Mouse (Mus musculus) CH12.LX (cell line): Measurements from ENCODE around the gene Ryr1. TPM values are rescaled to one million over a fixed set of nuclear protein-coding genes. Genes with fewer than 3 reads are reported as not detected.

Experiments
- DNase-seq: peaks from one replicate; pipeline ENCODE4 v3.0.0-alpha.2; 2013; ENCODE audit errors: extremely low read depth
- H3K27ac ChIP-seq: 2 replicates; pipeline ENCODE4 v1.5.1; 2012; ENCODE audit warnings: low read depth, mild to moderate bottlenecking, control low read depth, moderate library complexity; ENCODE audit not compliant: insufficient read depth
- H3K27me3 ChIP-seq: replicated peaks from 2 replicates; pipeline ENCODE3; 2012; ENCODE audit warnings: inconsistent platforms
- H3K36me3 ChIP-seq, 2 experiments: replicated peaks in 1 of 2; 2 replicates each; pipeline versions ENCODE3 to v1.6.1; 2012; ENCODE audit warnings: inconsistent platforms in 1 of 2, low read length in 1 of 2, mild to moderate bottlenecking in 1 of 2, mixed read lengths in 1 of 2, moderate library complexity in 1 of 2; ENCODE audit not compliant: control insufficient read depth in 1 of 2, insufficient read depth in 1 of 2
- H3K4me1 ChIP-seq, 2 experiments: 2 replicates each; pipeline ENCODE4 v1.6.1; 2012; ENCODE audit warnings: inconsistent platforms in 1 of 2, moderate library complexity in 1 of 2; ENCODE audit not compliant: insufficient read depth in 2 of 2, control insufficient read depth in 1 of 2
- H3K4me2 ChIP-seq: 2 replicates; pipeline ENCODE4 v1.6.1; 2012; ENCODE audit warnings: low read depth, mild to moderate bottlenecking, control low read depth; ENCODE audit not compliant: poor library complexity, insufficient read depth, severe bottlenecking
- H3K4me3 ChIP-seq, 3 experiments: fragments of 150-350 bp in 1 of 3; sonication (generic) in 1 of 3; replicated peaks in 1 of 3; 2 replicates each; pipeline versions ENCODE3 to v1.5.1; 2011 to 2012; ENCODE audit warnings: low read depth in 2 of 3, low read length in 2 of 3, mild to moderate bottlenecking in 2 of 3, moderate library complexity in 2 of 3, control low read depth in 1 of 3, improper control_type of control experiment in 1 of 3, inconsistent platforms in 1 of 3, mixed read lengths in 1 of 3; ENCODE audit not compliant: poor library complexity in 1 of 3
- H3K79me2 ChIP-seq: replicated peaks from 2 replicates; pipeline ENCODE4 v1.6.1; 2012; ENCODE audit warnings: mild to moderate bottlenecking, moderate library complexity; ENCODE audit not compliant: control insufficient read depth, poor library complexity, insufficient read depth, severe bottlenecking; ENCODE audit errors: extremely low read depth
- H3K9ac ChIP-seq: 2 replicates; pipeline ENCODE4 v1.6.1; 2012; ENCODE audit warnings: low read depth, mild to moderate bottlenecking, control low read depth, moderate library complexity; ENCODE audit not compliant: insufficient read depth
- H3K9me3 ChIP-seq: replicated peaks from 2 replicates; pipeline ENCODE3; 2012; ENCODE audit warnings: low read length, inconsistent platforms, mixed read lengths
- CHD1 ChIP-seq: IDR thresholded peaks from 2 replicates; pipeline ENCODE4 v1.6.1; 2012; ENCODE audit warnings: low read depth, low read length, improper control_type of control experiment, inconsistent platforms
- CHD2 ChIP-seq: IDR thresholded peaks from 2 replicates; pipeline ENCODE4 v1.6.1; 2011; ENCODE audit warnings: low read length, improper control_type of control experiment
- EP300 ChIP-seq: IDR thresholded peaks from 2 replicates; pipeline ENCODE4 v1.6.1; 2011; ENCODE audit warnings: low read length, improper control_type of control experiment
- HCFC1 ChIP-seq: IDR thresholded peaks from 2 replicates; pipeline ENCODE4 v1.6.1; 2012; ENCODE audit warnings: low read depth, mild to moderate bottlenecking, inconsistent platforms, low read length, improper control_type of control experiment
- IRF4 ChIP-seq: IDR thresholded peaks from 2 replicates; pipeline ENCODE4 v1.6.1; 2014; ENCODE audit warnings: low read depth, mild to moderate bottlenecking, inconsistent platforms, low read length, improper control_type of control experiment
- JUND ChIP-seq: conservative IDR thresholded peaks from 2 replicates; pipeline ENCODE4 v1.6.1; 2011; ENCODE audit warnings: low read depth, low read length, improper control_type of control experiment
- MAX ChIP-seq: IDR thresholded peaks from 2 replicates; pipeline ENCODE4 v1.6.1; 2011; ENCODE audit warnings: low read length, improper control_type of control experiment
- MAZ ChIP-seq: IDR thresholded peaks from 2 replicates; pipeline ENCODE4 v1.6.1; 2012; ENCODE audit warnings: low read depth, mild to moderate bottlenecking, inconsistent platforms, low read length, improper control_type of control experiment, moderate library complexity
- MEF2A ChIP-seq: IDR thresholded peaks from 2 replicates; pipeline ENCODE4 v1.6.1; 2014; ENCODE audit warnings: low read depth, mild to moderate bottlenecking, inconsistent platforms, low read length, improper control_type of control experiment, borderline replicate concordance
- MXI1 ChIP-seq: IDR thresholded peaks from 2 replicates; pipeline ENCODE4 v1.6.1; 2011; ENCODE audit warnings: mild to moderate bottlenecking, low read depth, low read length, improper control_type of control experiment
- MYC ChIP-seq: IDR thresholded peaks from 2 replicates; pipeline ENCODE4 v1.6.1; 2011; ENCODE audit warnings: low read depth, mild to moderate bottlenecking, improper control_type of control experiment, low read length
- NRF1 ChIP-seq: IDR thresholded peaks from 2 replicates; pipeline ENCODE4 v1.6.1; 2014; ENCODE audit warnings: low read depth, mild to moderate bottlenecking, inconsistent platforms, low read length, improper control_type of control experiment, moderate library complexity
- POLR2A ChIP-seq: IDR thresholded peaks from 2 replicates; pipeline ENCODE4 v1.6.1; 2011; ENCODE audit warnings: low read depth, mild to moderate bottlenecking, improper control_type of control experiment, low read length
- POLR2AphosphoS2 ChIP-seq: IDR thresholded peaks from 2 replicates; pipeline ENCODE4 v1.6.1; 2011; ENCODE audit warnings: low read depth, low read length, improper control_type of control experiment
- SMC3 ChIP-seq: IDR thresholded peaks from 2 replicates; pipeline ENCODE4 v1.6.1; 2011; ENCODE audit warnings: low read depth, low read length, improper control_type of control experiment
- ZC3H11A ChIP-seq: IDR thresholded peaks from 2 replicates; pipeline ENCODE4 v1.6.1; 2012; ENCODE audit warnings: low read depth, mild to moderate bottlenecking, inconsistent platforms, low read length, improper control_type of control experiment
- ZMIZ1 ChIP-seq: IDR thresholded peaks from 2 replicates; pipeline ENCODE4 v1.6.1; 2012; ENCODE audit warnings: low read depth, mild to moderate bottlenecking, inconsistent platforms, low read length, improper control_type of control experiment
- dilution Hi-C: fragments of 300-500 bp; cut with MboI; formaldehyde crosslinking; loops from 2 replicates; pipeline ENCODE4 v1.14.3; 2020; ENCODE audit warnings: low sequenced_read_pairs; ENCODE audit not compliant: extremely low pct_unique_long_range_greater_than_20kb, extremely low pct_ligation_motif_present
- in situ Hi-C: fragments of 300-500 bp; cut with MboI; formaldehyde crosslinking; loops from 3 replicates; pipeline ENCODE4 v1.14.3; 2019; ENCODE audit warnings: low sequenced_read_pairs, low pct_ligation_motif_present, low pct_unique_long_range_greater_than_20kb, mixed read lengths
- polyA plus RNA-seq: library from polyadenylated mRNA; unstranded; fragments of >175 nt; gene quantifications from 2 replicates; pipeline ENCODE4 v1.2.1, GENCODE M21; 2012; ENCODE audit warnings: low read depth; ENCODE audit not compliant: insufficient read length
- total RNA-seq, 2 experiments: library from RNA; depleted of rRNA; stranded (reverse); fragments of 300-350 nt in 1 of 2; fragments of >200 nt in 1 of 2; gene quantifications; 2 replicates each; pipeline ENCODE4 v1.2.3; 2012 to 2014

Gene Ryr1
- total and polyA plus RNA-seq, 3 experiments, result 0.43 to 1.1 (median 0.68) TPM

DNA sequence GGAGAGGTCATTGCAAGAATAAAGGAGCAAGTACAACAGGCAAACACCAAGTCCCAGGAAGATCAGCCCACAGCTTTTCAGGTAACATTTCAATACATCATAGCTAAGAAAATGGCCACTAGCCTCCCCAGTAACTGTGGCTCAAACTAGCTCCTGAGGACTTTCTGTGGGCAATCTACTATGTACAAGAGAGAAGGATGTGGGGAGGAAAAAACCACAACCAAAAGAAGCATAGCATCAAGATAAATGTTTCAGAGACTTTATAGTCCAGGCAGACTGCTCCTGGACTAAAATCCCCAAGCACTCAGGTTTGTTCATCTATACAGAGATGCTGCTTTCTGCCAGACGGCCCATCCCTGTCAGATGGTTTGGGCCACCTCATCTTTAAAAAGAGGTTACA is 168.7 kb downstream of the Ryr1 start:
- Histone ChIP-seq H3K27ac (no peak overlapping the region), H3K27me3 (no peaks in the 10 kb centered on the region), H3K4me1 (peaks cover 12 to 82% of the 10 kb centered on the region in 2 experiments), H3K36me3 (peaks cover 0 to 34% of the 10 kb centered on the region in 2 experiments), H3K9ac (no peak overlapping the region), H3K4me2 (no peak overlapping the region), H3K4me3 (no peak overlapping the region), H3K9me3 (no peaks in the 10 kb centered on the region), H3K79me2 (peaks cover 71% of the 10 kb centered on the region)
- in situ Hi-C loops, result no loop called here
- no peak for TF ChIP-seq MAX
- no peak for TF ChIP-seq MEF2A
- TF ChIP-seq NRF1, result no peak
- TF ChIP-seq SMC3, result no peak
- TF ChIP-seq ZC3H11A, result no peak
- no peak for TF ChIP-seq ZMIZ1
- no peak for TF ChIP-seq POLR2AphosphoS2
- no peak for TF ChIP-seq HCFC1
- TF ChIP-seq JUND, result no peak
- TF ChIP-seq MXI1, result no peak
- TF ChIP-seq EP300, result no peak
- TF ChIP-seq CHD1, result no peak
- dilution Hi-C loops, result no loop called here
- DNase-seq, result no peak

DNA sequence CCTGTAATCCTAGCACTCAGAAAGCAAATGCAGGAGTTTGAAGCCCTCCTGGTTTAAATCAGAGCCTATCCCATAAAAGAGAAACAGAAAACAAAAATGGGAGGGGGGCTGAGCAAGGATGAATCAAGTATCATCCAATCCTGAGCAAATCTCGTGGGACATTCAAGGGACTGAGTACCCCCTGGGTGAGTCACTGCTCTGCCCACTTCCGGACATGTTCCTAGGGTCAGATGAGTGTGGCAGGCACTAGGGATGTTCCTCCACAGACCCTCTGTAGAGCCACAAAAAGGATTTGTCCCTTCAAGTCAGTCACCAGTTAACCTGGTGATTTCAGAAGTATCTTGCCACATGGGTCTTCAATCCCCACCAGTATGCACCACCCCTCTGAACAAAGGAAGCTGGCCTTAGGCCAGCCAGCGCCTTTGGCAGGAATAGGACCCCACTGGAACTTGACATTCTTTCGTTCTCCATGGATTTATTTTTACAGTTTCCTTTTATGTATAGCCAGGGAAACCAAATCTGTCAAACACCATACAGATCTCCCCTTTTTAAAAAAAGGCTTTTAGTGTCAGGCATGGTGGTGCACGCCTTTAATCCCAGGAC is 169.6 kb downstream of the Ryr1 start:
- dilution Hi-C loops (no loop called here), in situ Hi-C loops (no loop called here)
- Histone ChIP-seq H3K79me2 (peaks cover 65% of the 10 kb centered on the region), H3K9me3 (no peaks in the 10 kb centered on the region), H3K4me2 (no peak overlapping the region), H3K27ac (no peak overlapping the region), H3K4me3 (no peak overlapping the region), H3K4me1 (peaks cover 12 to 84% of the 10 kb centered on the region in 2 experiments), H3K9ac (no peak overlapping the region), H3K36me3 (peaks cover 1 to 42% of the 10 kb centered on the region in 2 experiments), H3K27me3 (no peaks in the 10 kb centered on the region)
- no peak for DNase-seq
- TF ChIP-seq POLR2A, result no peak

DNA sequence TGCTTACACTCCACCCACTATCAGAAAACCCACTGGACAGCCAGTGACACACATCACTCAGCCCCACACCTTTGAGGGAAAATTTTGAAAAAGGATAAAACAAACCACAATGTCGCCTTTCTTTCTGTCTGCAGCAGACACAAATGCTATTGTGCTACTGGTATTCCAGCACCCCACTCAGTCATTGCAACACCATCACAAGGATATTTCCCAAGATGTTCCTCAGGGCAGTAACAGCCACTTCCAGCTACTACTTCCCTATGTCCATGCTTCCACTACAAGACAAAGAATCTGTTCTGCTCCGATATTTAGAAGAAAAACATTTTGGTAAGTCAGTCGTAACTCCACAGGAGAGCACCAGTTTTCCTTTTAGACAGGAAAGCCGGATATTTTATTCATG is 170.2 kb downstream of the Ryr1 start:
- Histone ChIP-seq H3K9ac (no peak overlapping the region), H3K4me2 (no peak overlapping the region)

More for the DNA sequence above, 170.2 kb downstream of the Ryr1 start:
- TF ChIP-seq CHD2 (no peak), IRF4 (no peak), MYC (no peak), MAX (no peak), MAZ (no peak)
- no peak overlapping the region for H3K27ac ChIP-seq
- dilution Hi-C loops, result no loop called here
- H3K9me3 ChIP-seq, result no peaks in the 10 kb centered on the region
- peaks cover 8 to 81% of the 10 kb centered on the region in 2 experiments for H3K4me1 ChIP-seq
- peaks cover 3 to 45% of the 10 kb centered on the region in 2 experiments for H3K36me3 ChIP-seq
- H3K27me3 ChIP-seq, result no peaks in the 10 kb centered on the region
- no peak overlapping the region for H3K4me3 ChIP-seq
- H3K79me2 ChIP-seq, result peaks cover 62% of the 10 kb centered on the region
- in situ Hi-C loops, result no loop called here
- DNase-seq, result no peak
